Mouse (Mus musculus) liver, embryonic 14 days (tissue): ENCODE data around the gene Zfp934. TPM values are rescaled to one million over a fixed set of nuclear protein-coding genes. Genes with fewer than 3 reads are reported as not detected.

Experiments used
- polyA plus RNA-seq: library from polyadenylated mRNA; depleted of rRNA; stranded (reverse); fragments of >200 nt; gene quantifications from 2 replicates; pipeline ENCODE4 v1.2.3, GENCODE M21; 2012; rRNA removed

The Zfp934 gene
- polyA plus RNA-seq: 4.2 and 4.8 TPM in 2 replicates

DNA sequence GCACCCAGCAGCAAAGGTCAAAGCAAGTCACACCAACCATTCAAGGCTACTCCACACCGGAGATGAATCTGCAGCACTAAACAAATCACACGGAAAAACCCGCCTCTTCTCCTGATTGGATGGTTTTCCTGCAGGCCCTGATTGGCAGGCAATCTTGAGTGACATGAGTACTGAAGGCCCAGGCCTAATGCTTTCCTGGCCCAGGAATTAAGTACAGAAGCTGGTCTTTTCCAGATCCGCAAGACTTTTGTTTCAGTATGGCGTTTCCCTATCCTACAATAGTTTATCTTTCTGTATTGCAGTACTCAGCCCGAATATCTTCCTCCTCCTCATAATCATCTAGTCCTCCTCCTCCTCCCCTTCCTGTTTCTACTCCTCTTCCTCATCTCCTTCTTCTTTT is at the start of gene Zfp934:
Zfp934 (minus strand) TSS at position 101 of the 400 bp plus-strand sequence.

DNA sequence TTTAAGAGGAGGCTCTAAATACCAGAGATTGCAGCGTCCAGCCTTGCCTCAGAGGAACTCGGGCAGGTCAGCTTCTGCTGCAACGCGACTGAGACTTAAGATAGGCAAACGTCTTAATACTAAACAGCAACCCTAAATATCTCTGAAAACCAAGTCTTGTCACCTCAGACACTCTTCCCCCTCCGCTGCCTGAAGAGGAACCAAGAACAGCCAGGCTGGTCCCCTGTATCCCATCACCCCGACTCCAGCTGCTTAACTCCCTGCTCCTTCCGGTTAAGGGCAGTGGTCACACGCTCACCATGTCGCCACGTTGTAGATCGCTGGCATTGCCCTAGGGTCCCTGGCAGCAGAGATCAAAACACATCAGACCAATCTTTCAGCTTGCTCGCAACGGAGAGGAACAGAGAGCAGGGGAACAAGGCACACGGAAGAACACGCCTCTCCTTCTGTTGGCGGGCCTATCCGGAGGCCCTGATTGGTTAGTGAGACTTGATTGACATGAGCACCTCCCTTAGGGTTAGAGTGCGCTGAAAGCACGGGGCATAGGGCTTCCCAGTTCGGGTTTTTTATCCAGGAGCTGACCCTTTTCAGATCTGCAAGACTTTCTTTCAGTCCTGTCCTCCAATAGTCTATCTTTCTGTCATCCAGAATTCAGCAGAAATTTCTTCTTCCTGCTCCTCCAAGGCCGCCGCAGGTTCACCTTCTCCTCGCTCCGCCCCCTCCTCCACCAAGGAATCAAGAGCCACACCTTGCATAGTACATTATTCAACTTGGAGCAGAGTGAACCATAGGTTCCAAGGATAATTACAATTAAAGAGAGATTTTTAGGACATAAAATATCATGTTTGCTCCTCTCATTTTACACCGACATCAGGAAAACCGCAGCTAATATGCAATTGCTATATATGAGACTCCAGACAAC is 12.5 kb downstream of the Zfp934 start, which contains the start of gene Zfp935:
Zfp935 (minus strand) TSS at position 323 of the 922 bp plus-strand sequence.

DNA sequence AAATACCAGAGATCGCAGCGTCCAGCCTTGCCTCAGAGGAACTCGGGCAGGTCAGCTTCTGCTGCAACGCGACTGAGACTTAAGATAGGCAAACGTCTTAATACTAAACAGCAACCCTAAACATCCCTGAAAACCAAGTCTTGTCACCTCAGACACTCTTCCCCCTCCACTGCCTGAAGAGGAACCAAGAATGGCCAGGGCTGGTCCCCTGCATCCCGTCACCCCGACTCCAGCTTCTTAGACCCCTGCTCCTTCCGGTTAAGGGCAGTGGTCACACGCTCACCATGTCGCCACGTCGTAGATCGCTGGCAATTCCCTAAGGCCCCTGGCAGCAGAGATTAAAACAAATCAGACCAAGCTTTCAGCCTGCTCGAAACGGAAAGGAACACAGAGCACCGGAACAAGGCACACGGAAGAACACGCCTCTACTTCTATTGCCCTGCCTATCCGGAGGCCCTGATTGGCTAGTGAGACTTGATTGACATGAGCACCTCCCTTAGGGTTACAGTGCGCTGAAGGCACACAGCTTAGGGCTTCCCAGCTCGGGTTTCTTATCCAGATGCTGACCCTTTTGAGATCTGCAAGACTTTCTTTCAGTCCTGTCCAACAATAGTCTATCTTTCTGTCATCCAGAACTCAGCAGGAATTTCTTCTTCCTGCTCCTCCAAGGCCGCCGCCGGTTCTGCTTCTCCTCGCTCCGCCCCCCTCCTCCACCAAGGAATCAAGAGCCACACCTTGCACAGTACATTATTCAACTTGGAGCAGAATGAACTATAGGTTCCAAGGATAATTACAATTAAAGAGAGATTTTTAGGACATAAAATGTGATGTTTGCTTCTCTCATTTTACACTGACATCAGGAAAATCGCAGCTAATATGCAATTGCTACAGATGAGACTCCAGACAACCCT is 104.3 kb downstream of the Zfp934 start, which contains the start of gene Gm49359:
Gm49359 (minus strand) TSS at position 409 of the 911 bp plus-strand sequence.

Other genes with a start within 250 kb of the Zfp934 start
- gene Gm3604, start 188.0 kb downstream of the Zfp934 start, polyA plus RNA-seq: 1.2 and 1.5 TPM in 2 replicates
- 1.6 TPM in 2 replicates for gene Gm49359, start 104.4 kb downstream of the Zfp934 start, polyA plus RNA-seq
- gene Zfp935, start 12.7 kb downstream of the Zfp934 start, polyA plus RNA-seq: not detected in 2 replicates
- gene 6720489N17Rik, start 53.0 kb upstream of the Zfp934 start, polyA plus RNA-seq: 1.3 and 1.5 TPM in 2 replicates
- 2.6 and 3.4 TPM in 2 replicates for gene Platr25, start 189.5 kb upstream of the Zfp934 start, polyA plus RNA-seq
- gene Gm5141, start 214.6 kb upstream of the Zfp934 start, polyA plus RNA-seq: 0.54 and 0.71 TPM in 2 replicates